Mouse (Mus musculus) gonadal fat pad, adult 2 months (tissue): Measurements from ENCODE around the gene H3f3b. TPM values are rescaled to one million over a fixed set of nuclear protein-coding genes. Genes with fewer than 3 reads are reported as not detected.
"Not testable (repeated sequence)": the region's sequence is repeated elsewhere in the genome, so short reads cannot be mapped to it uniquely, and the experiment has no call there.

Experiments
- DNase-seq: peaks from one replicate; pipeline ENCODE4 v3.0.0-alpha.2; 2012; ENCODE audit warnings: low read depth
- polyA plus RNA-seq: library from polyadenylated mRNA; depleted of rRNA; stranded (reverse); fragments of >200 nt; gene quantifications from 2 replicates; pipeline ENCODE4 v1.2.3, GENCODE M21; 2012

Gene H3f3b
- polyA plus RNA-seq, 1 experiment: 147 TPM

- DNase-seq: no peak
Measured at GRCm38 (mm10) chr11:116045173-116045572, 17.4 kb upstream of the H3f3b start.

- DNase-seq: no peak
Measured at GRCm38 (mm10) chr11:116043286-116043685, 15.5 kb upstream of the H3f3b start.

GRCm38 (mm10) chr11:116042372-116043138 lies 14.8 kb upstream of the H3f3b start:
- no peak for DNase-seq

GRCm38 (mm10) chr11:116041833-116042232 lies 14.1 kb upstream of the H3f3b start:
- DNase-seq: no peak

GRCm38 (mm10) chr11:116040593-116040992 lies 12.8 kb upstream of the H3f3b start:
- DNase-seq: no peak

- DNase-seq: no peak
Measured at GRCm38 (mm10) chr11:116037826-116038225, 10.1 kb upstream of the H3f3b start.

- no peak for DNase-seq
Measured at GRCm38 (mm10) chr11:116036671-116037070, 8.9 kb upstream of the H3f3b start.

- DNase-seq: no peak
Measured at GRCm38 (mm10) chr11:116034584-116034983, 6.8 kb upstream of the H3f3b start.

GRCm38 (mm10) chr11:116030898-116031845 lies 3.4 kb upstream of the H3f3b start:
- no peak for DNase-seq

- peak; percentile 95 for DNase-seq
Measured at GRCm38 (mm10) chr11:116030088-116030897, 2.5 kb upstream of the H3f3b start, which contains the start of gene Unk. TSS of gene Unk (plus strand) at chr11:116030322.

GRCm38 (mm10) chr11:116029086-116029865 lies 1.5 kb upstream of the H3f3b start:
- no peak for DNase-seq

- no peak for DNase-seq
Measured at GRCm38 (mm10) chr11:116028177-116028865, 559 bp upstream of the H3f3b start.

- no peak for DNase-seq
Measured at GRCm38 (mm10) chr11:116025056-116025845, 2.5 kb downstream of the H3f3b start.

GRCm38 (mm10) chr11:116024356-116024808 lies 3.4 kb downstream of the H3f3b start:
- DNase-seq: peak; percentile 95

- no peak for DNase-seq
Measured at GRCm38 (mm10) chr11:116023771-116024355, 3.9 kb downstream of the H3f3b start.

- not testable (repeated sequence) for DNase-seq
Measured at GRCm38 (mm10) chr11:116023074-116023770, 4.5 kb downstream of the H3f3b start.

- DNase-seq: no peak
Measured at GRCm38 (mm10) chr11:116022256-116022780, 5.4 kb downstream of the H3f3b start.
